Mouse (Mus musculus) cortical plate, adult 2 months (tissue): ENCODE results near the gene Rimbp3. TPM values are rescaled to one million over a fixed set of nuclear protein-coding genes. Genes with fewer than 3 reads are reported as not detected.
"Not testable (repeated sequence)": the region's sequence is repeated elsewhere in the genome, so short reads cannot be mapped to it uniquely, and the experiment has no call there.

Experiments used
- H3K27ac ChIP-seq: fragments of 200-500 bp; 2 replicates; pipeline ENCODE4 v1.5.1; 2012; ENCODE audit warnings: low read length, control low read depth, inconsistent platforms; ENCODE audit not compliant: insufficient read depth
- H3K4me1 ChIP-seq: fragments of 200-500 bp; 2 replicates; pipeline ENCODE4 v1.6.1; 2011; ENCODE audit warnings: low read length; ENCODE audit not compliant: control insufficient read depth, insufficient read depth
- H3K4me3 ChIP-seq: fragments of 200-500 bp; 2 replicates; pipeline ENCODE4 v1.5.1; 2011; ENCODE audit warnings: mild to moderate bottlenecking, low read length, control low read depth; ENCODE audit not compliant: insufficient read depth
- CTCF ChIP-seq: fragments of 200-500 bp; IDR thresholded peaks from 2 replicates; pipeline ENCODE4 v1.5.1; 2011; ENCODE audit warnings: mild to moderate bottlenecking, control low read depth, low read length; ENCODE audit not compliant: insufficient read depth; ENCODE audit errors: extremely low read depth
- POLR2A ChIP-seq: fragments of 200-500 bp; IDR thresholded peaks from 2 replicates; pipeline ENCODE4 v1.6.1; 2011; ENCODE audit warnings: mild to moderate bottlenecking, low read length, control low read depth; ENCODE audit not compliant: insufficient read depth; ENCODE audit errors: extremely low read depth
- polyA plus RNA-seq: library from polyadenylated mRNA; depleted of rRNA; stranded (reverse); fragments of >200 nt; gene quantifications from 2 replicates; pipeline ENCODE4 v1.2.3, GENCODE M21; 2012; rRNA removed

The Rimbp3 gene
- polyA plus RNA-seq, result 0.63 and 1.0 TPM in 2 replicates

DNA sequence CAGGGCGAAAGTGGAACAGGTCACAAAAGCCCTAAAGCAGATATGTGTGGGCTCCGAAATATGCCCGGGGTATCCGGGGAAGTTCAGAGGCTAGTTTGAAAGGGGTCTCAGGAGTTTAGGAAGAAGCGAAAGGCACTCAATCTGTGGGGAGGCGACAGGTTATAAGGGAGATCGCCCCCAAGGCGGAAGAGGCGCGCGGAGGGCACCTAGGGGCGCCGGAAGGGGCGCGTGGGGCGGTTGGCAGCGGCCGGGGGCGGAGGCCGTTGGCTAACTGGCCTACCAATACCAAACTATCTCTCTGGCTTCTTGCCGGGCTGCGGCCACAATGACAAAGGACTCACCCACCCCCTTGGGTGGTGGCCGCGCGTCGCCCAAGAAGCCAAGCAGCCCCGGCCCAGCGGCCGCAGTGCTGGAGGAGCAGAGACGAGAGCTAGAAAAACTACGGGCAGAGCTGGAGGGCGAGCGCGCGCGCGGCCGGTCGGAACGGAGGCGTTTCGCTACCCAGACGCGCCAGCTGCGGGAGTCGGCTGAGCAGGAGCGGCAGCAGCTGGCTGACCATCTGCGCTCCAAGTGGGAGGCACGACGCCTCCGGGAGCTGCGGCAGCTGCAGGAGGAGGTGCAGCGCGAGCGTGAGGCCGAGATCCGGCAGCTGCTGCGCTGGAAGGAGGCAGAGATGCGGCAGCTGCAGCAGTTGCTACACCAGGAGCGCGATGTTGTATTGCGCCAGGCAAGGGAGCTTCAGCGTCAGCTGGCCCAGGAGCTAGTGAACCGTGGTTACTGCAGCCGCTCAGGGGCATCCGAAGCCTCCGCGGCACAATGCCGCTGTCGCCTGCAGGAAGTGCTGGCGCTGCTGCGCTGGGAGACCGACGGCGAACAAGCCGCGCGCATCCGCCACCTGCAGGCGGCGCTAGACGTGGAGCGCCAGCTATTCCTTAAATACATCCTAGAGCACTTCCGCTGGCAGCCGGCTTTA, at the start of gene Rimbp3:
Gene Rimbp3 (plus strand): TSS at position 215 of the 973 bp plus-strand sequence.
- no peak within 1 kb of the TSS for H3K27ac ChIP-seq
- peak; percentile 51; the same call in 1 of the 2 replicates for TF ChIP-seq POLR2A
- TF ChIP-seq CTCF, result peak; percentile 56
- H3K4me3 ChIP-seq, result peak within 1 kb of the TSS; percentile 38
- no peaks in the 10 kb centered on the region for H3K4me1 ChIP-seq

- H3K4me3 ChIP-seq, H3K27ac ChIP-seq, H3K4me1 ChIP-seq: not testable (repeated sequence)
Measured at GRCm38 (mm10) chr16:17165478-17165877, 42.9 kb upstream of the Rimbp3 start.

DNA sequence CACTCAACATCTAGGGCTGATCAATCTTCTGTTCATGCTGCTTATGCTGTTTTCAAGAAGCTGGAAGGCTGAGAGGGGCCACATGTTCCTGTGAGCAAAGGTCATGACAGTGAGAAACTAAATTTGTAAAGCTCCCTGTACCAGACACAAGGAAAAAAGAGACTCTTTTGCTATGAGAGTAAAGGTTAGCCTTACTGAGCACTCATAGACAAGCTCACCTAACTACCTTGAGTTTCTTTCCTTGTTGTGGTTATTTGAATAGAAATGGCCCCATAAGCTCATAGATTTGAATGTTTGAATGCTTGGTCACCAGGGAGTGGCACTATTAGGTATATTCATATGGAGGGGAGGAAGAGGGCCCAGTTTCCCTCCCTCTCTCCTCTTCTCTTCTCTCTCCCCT, 41.2 kb upstream of the Rimbp3 start:
- no peak overlapping the region for H3K4me3 ChIP-seq
- no peak overlapping the region for H3K27ac ChIP-seq
- H3K4me1 ChIP-seq, result peaks cover 1% of the 10 kb centered on the region; the same call in 1 of the 2 replicates
- TF ChIP-seq CTCF (no peak), POLR2A (no peak)

GRCm38 (mm10) chr16:17168049-17168448, 40.4 kb upstream of the Rimbp3 start:
- TF ChIP-seq POLR2A, result no peak
- no peak for TF ChIP-seq CTCF
- Histone ChIP-seq H3K27ac (no peak overlapping the region), H3K4me1 (no peaks in the 10 kb centered on the region), H3K4me3 (no peak overlapping the region)

DNA sequence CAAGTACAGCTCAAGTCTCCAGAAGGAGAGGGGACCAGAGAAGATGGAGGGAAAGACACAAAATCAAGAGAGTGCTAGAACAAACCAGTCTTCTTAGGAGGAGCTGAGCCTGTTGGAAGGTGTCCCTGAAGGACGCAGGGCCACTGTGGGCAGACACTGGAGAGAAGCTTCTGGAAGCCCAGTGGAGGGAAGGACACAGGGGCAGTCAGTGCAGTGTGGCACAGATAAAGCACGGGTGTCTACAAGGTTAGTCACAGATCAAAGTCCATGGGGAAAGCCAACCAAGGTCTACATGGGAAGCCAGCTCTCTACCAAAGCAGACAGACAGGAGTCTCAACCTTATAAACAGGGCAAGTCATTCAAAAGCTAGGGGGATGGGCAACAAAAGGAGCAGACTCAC, 32.6 kb upstream of the Rimbp3 start:
- H3K4me1 ChIP-seq, result peaks cover 1% of the 10 kb centered on the region; the same call in 1 of the 2 replicates
- H3K27ac ChIP-seq, result no peak overlapping the region
- H3K4me3 ChIP-seq, result no peak overlapping the region
- TF ChIP-seq POLR2A (no peak), CTCF (no peak)

- Histone ChIP-seq H3K4me1 (peaks cover 4% of the 10 kb centered on the region; the same call in 1 of the 2 replicates), H3K27ac (no peak overlapping the region), H3K4me3 (no peak overlapping the region)
- TF ChIP-seq CTCF, result no peak
- no peak for TF ChIP-seq POLR2A
Measured at GRCm38 (mm10) chr16:17177623-17178170, 30.7 kb upstream of the Rimbp3 start.

- Histone ChIP-seq H3K27ac (no peak overlapping the region), H3K4me1 (peaks cover 4% of the 10 kb centered on the region; the same call in 1 of the 2 replicates), H3K4me3 (no peak overlapping the region)
- TF ChIP-seq CTCF (no peak), POLR2A (no peak)
Measured at GRCm38 (mm10) chr16:17179706-17180105, 28.7 kb upstream of the Rimbp3 start.

- H3K27ac ChIP-seq, result no peak overlapping the region
- no peak overlapping the region for H3K4me3 ChIP-seq
- no peak for TF ChIP-seq POLR2A
- peaks cover 4% of the 10 kb centered on the region; the same call in 1 of the 2 replicates for H3K4me1 ChIP-seq
Measured at GRCm38 (mm10) chr16:17181382-17181781, 27.0 kb upstream of the Rimbp3 start.

- Histone ChIP-seq H3K4me1 (peaks cover 4% of the 10 kb centered on the region; the same call in 1 of the 2 replicates), H3K4me3 (no peak overlapping the region), H3K27ac (no peak overlapping the region)
- TF ChIP-seq CTCF, result no peak
- no peak for TF ChIP-seq POLR2A
Measured at GRCm38 (mm10) chr16:17182136-17182535, 26.3 kb upstream of the Rimbp3 start.

DNA sequence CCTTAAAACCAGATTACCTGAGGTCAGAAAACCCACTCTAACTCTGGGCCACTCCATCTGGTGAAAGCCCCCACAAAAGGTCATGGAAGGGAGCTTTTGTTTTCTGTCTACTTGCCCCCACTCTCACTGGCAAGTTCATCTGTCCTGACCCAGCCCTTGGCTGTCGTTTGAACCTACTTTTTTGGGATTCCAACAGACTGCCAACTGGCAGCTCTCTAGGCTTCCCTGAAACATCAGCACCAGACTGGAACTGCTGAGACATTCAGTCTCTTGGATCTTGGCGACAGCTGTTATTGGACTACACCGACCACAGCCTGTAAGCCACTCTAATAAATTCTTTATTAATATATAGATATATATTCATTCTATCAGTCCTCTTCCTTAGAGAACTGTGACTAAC, 25.4 kb upstream of the Rimbp3 start:
- H3K4me3 ChIP-seq, result no peak overlapping the region
- peaks cover 3% of the 10 kb centered on the region; the same call in 1 of the 2 replicates for H3K4me1 ChIP-seq
- TF ChIP-seq POLR2A (no peak), CTCF (no peak)
- no peak overlapping the region for H3K27ac ChIP-seq
